Mouse (Mus musculus): ENCODE results near the gene Sh3bgr. TPM values are rescaled to one million over a fixed set of nuclear protein-coding genes. Genes with fewer than 3 reads are reported as not detected.

Gene Sh3bgr
- total and polyA plus RNA-seq, 2 experiments from 2014 or later: 227 to 622 TPM

GRCm38 (mm10) chr16:96210856-96211255 lies 10.6 kb downstream of the Sh3bgr start:
- Histone ChIP-seq H3K27me3 (ENCODE audit: control insufficient read depth, insufficient read depth, low read length) (no peaks in the 10 kb centered on the region), H3K4me2 (ENCODE audit: low read depth, low read length) (no peak overlapping the region), H3K36me3 (replicated peaks; ENCODE audit: control insufficient read depth, insufficient read depth, low read length) (peaks cover 12% of the 10 kb centered on the region; the same call in 1 of the 2 replicates), H3K9me3 (replicated peaks; ENCODE audit: control insufficient read depth, low read length) (no peaks in the 10 kb centered on the region), H3K4me1 (ENCODE audit: control insufficient read depth, insufficient read depth) (peaks cover 39% of the 10 kb centered on the region), H3K9ac (replicated peaks; ENCODE audit: low read depth, low read length) (no peak overlapping the region), H3K4me3 (ENCODE audit: low read depth, low read length) (no peak overlapping the region), H3K27ac (ENCODE audit: low read depth) (peak overlapping the region; percentile 89)
- WGBS: 27% methylated on average over 7 of the region's 7 CpGs
- DNase-seq (ENCODE audit: low spot score) (peak; percentile 72), ATAC-seq (ENCODE audit: insufficient read depth, low read depth) (peak; percentile 47)
- no peak for TF ChIP-seq CTCF (IDR thresholded peaks at IDR 0.05; ENCODE audit: low read depth)
- TF ChIP-seq EP300 (IDR thresholded peaks at IDR 0.05; ENCODE audit: low read depth): peak; percentile 56; the same call in 1 of the 2 replicates

DNA sequence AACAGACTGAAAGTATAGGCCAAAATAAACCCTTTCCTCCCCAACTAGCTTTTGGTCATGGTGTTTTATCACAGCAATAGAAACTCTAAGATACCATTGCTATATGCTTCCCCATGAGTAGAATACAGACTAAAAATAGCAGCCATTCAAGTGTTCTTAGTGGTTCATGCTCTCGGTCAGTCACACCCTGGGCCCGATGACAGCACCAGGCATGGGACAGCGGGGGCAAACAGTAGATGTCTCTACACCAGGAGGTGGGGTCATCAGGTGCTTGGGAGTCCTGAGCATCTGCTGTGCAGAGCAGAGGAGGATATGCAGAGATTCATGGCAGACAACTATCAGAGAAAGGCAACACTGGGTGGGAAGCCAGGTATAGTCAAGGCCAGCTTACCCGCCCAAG lies 12.8 kb downstream of the Sh3bgr start:
- no peak overlapping the region for H3K4me3 ChIP-seq (ENCODE audit: low read depth, low read length)
- no peak overlapping the region for H3K4me2 ChIP-seq (ENCODE audit: low read depth, low read length)
- TF ChIP-seq CTCF (IDR thresholded peaks at IDR 0.05; ENCODE audit: low read depth) (no peak), EP300 (IDR thresholded peaks at IDR 0.05; ENCODE audit: low read depth) (peak; percentile 99)
- H3K27ac ChIP-seq (ENCODE audit: low read depth): peak overlapping the region; percentile 89
- whole genome bisulfite sequencing: 46% methylated on average over 4 of the region's 4 CpGs
- no peaks in the 10 kb centered on the region for H3K27me3 ChIP-seq (ENCODE audit: control insufficient read depth, insufficient read depth, low read length)
- DNase-seq (ENCODE audit: low spot score) (peak; percentile 83), ATAC-seq (ENCODE audit: insufficient read depth, low read depth) (peak; percentile 87)
- no peak overlapping the region for H3K9ac ChIP-seq (replicated peaks; ENCODE audit: low read depth, low read length)
- peaks cover 12% of the 10 kb centered on the region; the same call in 1 of the 2 replicates for H3K36me3 ChIP-seq (replicated peaks; ENCODE audit: control insufficient read depth, insufficient read depth, low read length)
- no peaks in the 10 kb centered on the region for H3K9me3 ChIP-seq (replicated peaks; ENCODE audit: control insufficient read depth, low read length)
- peaks cover 28% of the 10 kb centered on the region for H3K4me1 ChIP-seq (ENCODE audit: control insufficient read depth, insufficient read depth)

GRCm38 (mm10) chr16:96221491-96221890 lies 21.2 kb downstream of the Sh3bgr start:
- Histone ChIP-seq H3K4me3 (ENCODE audit: low read depth, low read length) (no peak overlapping the region), H3K27me3 (ENCODE audit: control insufficient read depth, insufficient read depth, low read length) (no peaks in the 10 kb centered on the region), H3K27ac (ENCODE audit: low read depth) (peak overlapping the region; percentile 56), H3K4me2 (ENCODE audit: low read depth, low read length) (no peak overlapping the region), H3K9me3 (replicated peaks; ENCODE audit: control insufficient read depth, low read length) (no peaks in the 10 kb centered on the region), H3K4me1 (ENCODE audit: control insufficient read depth, insufficient read depth) (peaks cover 18% of the 10 kb centered on the region; the same call in 1 of the 2 replicates), H3K9ac (replicated peaks; ENCODE audit: low read depth, low read length) (no peak overlapping the region), H3K36me3 (replicated peaks; ENCODE audit: control insufficient read depth, insufficient read depth, low read length) (peaks cover 15% of the 10 kb centered on the region)
- DNase-seq (ENCODE audit: low spot score) (peak; percentile 75), ATAC-seq (ENCODE audit: insufficient read depth, low read depth) (peak; percentile 92)
- TF ChIP-seq CTCF (IDR thresholded peaks at IDR 0.05; ENCODE audit: low read depth) (peak; percentile 34), EP300 (IDR thresholded peaks at IDR 0.05; ENCODE audit: low read depth) (no peak)
- 36% methylated on average over 5 of the region's 5 CpGs for WGBS

DNA sequence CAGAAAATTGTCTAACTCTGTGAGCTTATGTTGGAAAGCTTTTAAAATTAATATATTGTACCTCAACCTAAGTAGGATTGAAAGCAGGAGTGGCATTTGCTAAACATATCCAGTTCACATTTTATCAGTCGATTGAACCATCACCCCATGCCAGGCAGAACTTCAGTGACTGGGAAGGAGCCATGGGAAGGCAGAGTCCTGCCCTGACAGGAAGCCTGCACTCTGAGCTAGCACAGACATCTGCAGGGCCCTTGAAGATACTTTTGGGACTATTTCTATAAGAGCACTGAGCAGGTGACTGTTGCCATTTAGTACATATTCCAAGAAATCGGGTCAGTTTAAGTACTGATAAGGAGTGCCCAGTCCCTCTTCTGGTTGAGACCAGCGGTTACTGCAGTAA lies 21.7 kb downstream of the Sh3bgr start:
- H3K4me2 ChIP-seq (ENCODE audit: low read depth, low read length): no peak overlapping the region
- H3K4me1 ChIP-seq (ENCODE audit: control insufficient read depth, insufficient read depth): peaks cover 18% of the 10 kb centered on the region; the same call in 1 of the 2 replicates
- DNase-seq (ENCODE audit: low spot score): no peak
- TF ChIP-seq EP300 (IDR thresholded peaks at IDR 0.05; ENCODE audit: low read depth): no peak
- TF ChIP-seq CTCF (IDR thresholded peaks at IDR 0.05; ENCODE audit: low read depth): no peak
- no peak for ATAC-seq (ENCODE audit: insufficient read depth, low read depth)
- WGBS: 56% methylated on average over 3 of the region's 3 CpGs
- no peaks in the 10 kb centered on the region for H3K9me3 ChIP-seq (replicated peaks; ENCODE audit: control insufficient read depth, low read length)
- H3K27ac ChIP-seq (ENCODE audit: low read depth): peak overlapping the region; percentile 56
- no peaks in the 10 kb centered on the region for H3K27me3 ChIP-seq (ENCODE audit: control insufficient read depth, insufficient read depth, low read length)
- peaks cover 19% of the 10 kb centered on the region for H3K36me3 ChIP-seq (replicated peaks; ENCODE audit: control insufficient read depth, insufficient read depth, low read length)
- H3K4me3 ChIP-seq (ENCODE audit: low read depth, low read length): no peak overlapping the region
- no peak overlapping the region for H3K9ac ChIP-seq (replicated peaks; ENCODE audit: low read depth, low read length)

DNA sequence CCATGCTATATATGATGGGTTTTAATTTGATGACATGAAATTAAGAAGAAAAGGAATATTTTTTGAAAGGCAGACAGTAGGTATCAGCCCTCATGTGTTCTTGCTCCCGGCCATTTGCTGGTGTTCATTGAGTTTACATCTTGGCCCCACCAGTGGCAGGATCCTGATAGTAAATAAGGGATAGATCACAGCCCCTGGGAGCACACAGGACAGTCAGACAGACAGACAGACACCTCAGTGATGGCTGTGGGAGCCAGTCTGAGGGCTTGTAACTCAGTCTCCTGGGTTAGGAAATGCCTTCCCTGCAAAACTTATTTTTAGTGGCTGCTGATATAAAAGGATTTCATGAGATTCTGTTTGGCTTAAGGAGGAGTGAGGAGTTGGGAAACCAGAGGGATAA lies 22.2 kb downstream of the Sh3bgr start:
- peaks cover 18% of the 10 kb centered on the region; the same call in 1 of the 2 replicates for H3K4me1 ChIP-seq (ENCODE audit: control insufficient read depth, insufficient read depth)
- H3K4me3 ChIP-seq (ENCODE audit: low read depth, low read length): no peak overlapping the region
- WGBS: 78% methylated on average over 1 of the region's 1 CpGs
- H3K27me3 ChIP-seq (ENCODE audit: control insufficient read depth, insufficient read depth, low read length): no peaks in the 10 kb centered on the region
- H3K27ac ChIP-seq (ENCODE audit: low read depth): 0 out of 2 replicates have a peak overlapping the region, but pooled peaks have one; percentile 56
- no peak for ATAC-seq (ENCODE audit: insufficient read depth, low read depth)
- H3K36me3 ChIP-seq (replicated peaks; ENCODE audit: control insufficient read depth, insufficient read depth, low read length): peaks cover 24% of the 10 kb centered on the region
- no peak overlapping the region for H3K9ac ChIP-seq (replicated peaks; ENCODE audit: low read depth, low read length)
- no peak for DNase-seq (ENCODE audit: low spot score)
- no peaks in the 10 kb centered on the region for H3K9me3 ChIP-seq (replicated peaks; ENCODE audit: control insufficient read depth, low read length)
- H3K4me2 ChIP-seq (ENCODE audit: low read depth, low read length): no peak overlapping the region
- TF ChIP-seq EP300 (IDR thresholded peaks at IDR 0.05; ENCODE audit: low read depth): no peak
- TF ChIP-seq CTCF (IDR thresholded peaks at IDR 0.05; ENCODE audit: low read depth): no peak

- DNase-seq (ENCODE audit: low spot score) (no peak), ATAC-seq (ENCODE audit: insufficient read depth, low read depth) (no peak)
- H3K27me3 ChIP-seq (ENCODE audit: control insufficient read depth, insufficient read depth, low read length): no peaks in the 10 kb centered on the region
- no peak overlapping the region for H3K27ac ChIP-seq (ENCODE audit: low read depth)
- H3K36me3 ChIP-seq (replicated peaks; ENCODE audit: control insufficient read depth, insufficient read depth, low read length): peaks cover 24% of the 10 kb centered on the region
- no peak overlapping the region for H3K9ac ChIP-seq (replicated peaks; ENCODE audit: low read depth, low read length)
- TF ChIP-seq EP300 (IDR thresholded peaks at IDR 0.05; ENCODE audit: low read depth) (no peak), CTCF (IDR thresholded peaks at IDR 0.05; ENCODE audit: low read depth) (no peak)
- H3K4me1 ChIP-seq (ENCODE audit: control insufficient read depth, insufficient read depth): no peaks in the 10 kb centered on the region
- no peak overlapping the region for H3K4me3 ChIP-seq (ENCODE audit: low read depth, low read length)
- 63% methylated on average over 13 of the region's 13 CpGs for WGBS
- no peaks in the 10 kb centered on the region for H3K9me3 ChIP-seq (replicated peaks; ENCODE audit: control insufficient read depth, low read length)
- H3K4me2 ChIP-seq (ENCODE audit: low read depth, low read length): no peak overlapping the region
These were observed 28.2 kb downstream of the Sh3bgr start for GRCm38 (mm10) chr16:96228438-96228837.

All from heart, postnatal 0 days (tissue).